Mouse (Mus musculus): Measurements from ENCODE around the gene Eipr1.

DNA sequence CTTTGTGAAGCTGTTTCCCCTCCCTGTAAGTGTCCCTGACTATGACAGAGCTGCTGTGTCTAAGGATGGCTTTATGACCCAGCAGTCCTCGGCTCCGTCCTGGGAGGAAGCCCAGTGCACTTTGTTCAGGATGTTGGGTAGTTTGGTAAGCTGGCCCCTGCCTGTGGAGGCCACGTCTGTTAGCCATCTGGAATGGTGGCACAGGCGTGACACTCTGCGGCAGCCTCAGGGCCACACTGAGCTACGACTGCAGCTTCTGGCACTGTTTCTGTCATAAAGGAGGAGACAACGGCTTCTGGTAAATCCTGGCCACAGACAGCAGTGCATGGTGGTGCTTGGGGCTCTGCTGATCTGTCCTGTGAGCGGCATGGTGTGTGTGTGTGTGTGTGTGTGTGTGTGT lies 159.0 kb downstream of the Eipr1 start:
- TF ChIP-seq CTCF (IDR thresholded peaks at IDR 0.05; ENCODE audit: low read depth) = no peak
- no peak for TF ChIP-seq EP300 (IDR thresholded peaks at IDR 0.05; ENCODE audit: low read depth)
